Mouse (Mus musculus): ENCODE data around the gene Ifit1bl2. TPM values are rescaled to one million over a fixed set of nuclear protein-coding genes. Genes with fewer than 3 reads are reported as not detected.
"Not testable (repeated sequence)": the region's sequence is repeated elsewhere in the genome, so short reads cannot be mapped to it uniquely, and the experiment has no call there.

Ifit1bl2 gene
- polyA plus RNA-seq, 1 experiment from 2014 or later, result 0.32 TPM

- H3K9me3 ChIP-seq (replicated peaks; ENCODE audit: low read length), result no peaks in the 10 kb centered on the region
- 15% methylated on average over 13 of the region's 13 CpGs for WGBS
- H3K4me2 ChIP-seq (ENCODE audit: low read length), result peak overlapping the region; percentile 57
- TF ChIP-seq CTCF (IDR thresholded peaks at IDR 0.05; ENCODE audit: low read depth), result peak; percentile 86
- peak overlapping the region; percentile 28 for H3K4me3 ChIP-seq (replicated peaks; ENCODE audit: low read depth, low read length)
- ATAC-seq (replicated peaks; ENCODE audit: low FRiP score, low read depth) (peak; percentile 91), DNase-seq (ENCODE audit: low spot score) (peak; percentile 89)
- H3K9ac ChIP-seq (ENCODE audit: low read depth, low read length), result no peak overlapping the region
- H3K27me3 ChIP-seq (ENCODE audit: insufficient read depth, low read length), result no peaks in the 10 kb centered on the region
- H3K36me3 ChIP-seq (ENCODE audit: insufficient read depth, low read length), result no peaks in the 10 kb centered on the region
- H3K27ac ChIP-seq, result no peak overlapping the region
- H3K4me1 ChIP-seq (replicated peaks; ENCODE audit: insufficient read depth, low read length), result no peaks in the 10 kb centered on the region
These were observed 21.5 kb upstream of the Ifit1bl2 start for GRCm38 (mm10) chr19:34662067-34662507.

GRCm38 (mm10) chr19:34656511-34657298, 16.2 kb upstream of the Ifit1bl2 start:
- WGBS, result 32% methylated on average over 2 of the region's 2 CpGs

GRCm38 (mm10) chr19:34655227-34655805, 14.8 kb upstream of the Ifit1bl2 start:
- Histone ChIP-seq H3K27ac (no peak overlapping the region), H3K36me3 (ENCODE audit: insufficient read depth, low read length) (no peaks in the 10 kb centered on the region), H3K4me3 (replicated peaks; ENCODE audit: low read depth, low read length) (no peak overlapping the region), H3K9ac (ENCODE audit: low read depth, low read length) (no peak overlapping the region), H3K27me3 (ENCODE audit: insufficient read depth, low read length) (no peaks in the 10 kb centered on the region), H3K4me1 (replicated peaks; ENCODE audit: insufficient read depth, low read length) (no peaks in the 10 kb centered on the region), H3K4me2 (ENCODE audit: low read length) (no peak overlapping the region), H3K9me3 (replicated peaks; ENCODE audit: low read length) (no peaks in the 10 kb centered on the region)
- WGBS, result 77% methylated on average over 10 of the region's 10 CpGs
- no peak for DNase-seq (ENCODE audit: low spot score)
- no peak for TF ChIP-seq CTCF (IDR thresholded peaks at IDR 0.05; ENCODE audit: low read depth)
- ATAC-seq (replicated peaks; ENCODE audit: low FRiP score, low read depth), result no peak

More at GRCm38 (mm10) chr19:34656511-34657298, 16.2 kb upstream of the Ifit1bl2 start:
- no peak overlapping the region for H3K9ac ChIP-seq (ENCODE audit: low read depth, low read length)
- H3K9me3 ChIP-seq (replicated peaks; ENCODE audit: low read length), result no peaks in the 10 kb centered on the region
- TF ChIP-seq CTCF (IDR thresholded peaks at IDR 0.05; ENCODE audit: low read depth), result no peak
- H3K4me1 ChIP-seq (replicated peaks; ENCODE audit: insufficient read depth, low read length), result no peaks in the 10 kb centered on the region
- no peak overlapping the region for H3K4me2 ChIP-seq (ENCODE audit: low read length)
- no peaks in the 10 kb centered on the region for H3K27me3 ChIP-seq (ENCODE audit: insufficient read depth, low read length)
- H3K36me3 ChIP-seq (ENCODE audit: insufficient read depth, low read length), result no peaks in the 10 kb centered on the region
- no peak for ATAC-seq (replicated peaks; ENCODE audit: low FRiP score, low read depth)
- H3K4me3 ChIP-seq (replicated peaks; ENCODE audit: low read depth, low read length), result no peak overlapping the region
- H3K27ac ChIP-seq, result no peak overlapping the region
- DNase-seq (ENCODE audit: low spot score), result no peak

- no peak overlapping the region for H3K4me2 ChIP-seq (ENCODE audit: low read length)
- H3K27ac ChIP-seq, result no peak overlapping the region
- no peak for TF ChIP-seq CTCF (IDR thresholded peaks at IDR 0.05; ENCODE audit: low read depth)
- H3K4me3 ChIP-seq (replicated peaks; ENCODE audit: low read depth, low read length), result no peak overlapping the region
- WGBS, result 76% methylated on average over 6 of the region's 6 CpGs
- H3K27me3 ChIP-seq (ENCODE audit: insufficient read depth, low read length), result no peaks in the 10 kb centered on the region
- ATAC-seq (replicated peaks; ENCODE audit: low FRiP score, low read depth) (no peak), DNase-seq (ENCODE audit: low spot score) (no peak)
- H3K9me3 ChIP-seq (replicated peaks; ENCODE audit: low read length), result no peaks in the 10 kb centered on the region
- H3K9ac ChIP-seq (ENCODE audit: low read depth, low read length), result no peak overlapping the region
- H3K4me1 ChIP-seq (replicated peaks; ENCODE audit: insufficient read depth, low read length), result no peaks in the 10 kb centered on the region
- H3K36me3 ChIP-seq (ENCODE audit: insufficient read depth, low read length), result no peaks in the 10 kb centered on the region
These were observed 10.5 kb upstream of the Ifit1bl2 start for GRCm38 (mm10) chr19:34650997-34651396.

- WGBS, result 90% methylated on average over 3 of the region's 3 CpGs
- Histone ChIP-seq H3K9me3 (replicated peaks; ENCODE audit: low read length) (no peaks in the 10 kb centered on the region), H3K27ac (no peak overlapping the region), H3K27me3 (ENCODE audit: insufficient read depth, low read length) (no peaks in the 10 kb centered on the region), H3K36me3 (ENCODE audit: insufficient read depth, low read length) (no peaks in the 10 kb centered on the region), H3K4me2 (ENCODE audit: low read length) (no peak overlapping the region), H3K4me3 (replicated peaks; ENCODE audit: low read depth, low read length) (no peak overlapping the region), H3K9ac (ENCODE audit: low read depth, low read length) (no peak overlapping the region), H3K4me1 (replicated peaks; ENCODE audit: insufficient read depth, low read length) (no peaks in the 10 kb centered on the region)
- DNase-seq (ENCODE audit: low spot score) (no peak), ATAC-seq (replicated peaks; ENCODE audit: low FRiP score, low read depth) (no peak)
- no peak for TF ChIP-seq CTCF (IDR thresholded peaks at IDR 0.05; ENCODE audit: low read depth)
These were observed 9.7 kb upstream of the Ifit1bl2 start for GRCm38 (mm10) chr19:34650276-34650675.

- not testable (repeated sequence) for ATAC-seq (replicated peaks; ENCODE audit: low FRiP score, low read depth); H3K4me2 ChIP-seq (ENCODE audit: low read length); DNase-seq (ENCODE audit: low spot score); H3K4me1 ChIP-seq (replicated peaks; ENCODE audit: insufficient read depth, low read length); H3K9ac ChIP-seq (ENCODE audit: low read depth, low read length); H3K27ac ChIP-seq; H3K4me3 ChIP-seq (replicated peaks; ENCODE audit: low read depth, low read length); H3K27me3 ChIP-seq (ENCODE audit: insufficient read depth, low read length); H3K9me3 ChIP-seq (replicated peaks; ENCODE audit: low read length); H3K36me3 ChIP-seq (ENCODE audit: insufficient read depth, low read length)
- WGBS, result 75% methylated on average over 6 of the region's 8 CpGs
These were observed 7.1 kb upstream of the Ifit1bl2 start for GRCm38 (mm10) chr19:34647630-34648029.

Data from kidney, postnatal 0 days (tissue).